Mouse (Mus musculus): ENCODE results near the gene Rhd.
"Not testable (repeated sequence)": the region's sequence is repeated elsewhere in the genome, so short reads cannot be mapped to it uniquely, and the experiment has no call there.

Rhd gene

DNA sequence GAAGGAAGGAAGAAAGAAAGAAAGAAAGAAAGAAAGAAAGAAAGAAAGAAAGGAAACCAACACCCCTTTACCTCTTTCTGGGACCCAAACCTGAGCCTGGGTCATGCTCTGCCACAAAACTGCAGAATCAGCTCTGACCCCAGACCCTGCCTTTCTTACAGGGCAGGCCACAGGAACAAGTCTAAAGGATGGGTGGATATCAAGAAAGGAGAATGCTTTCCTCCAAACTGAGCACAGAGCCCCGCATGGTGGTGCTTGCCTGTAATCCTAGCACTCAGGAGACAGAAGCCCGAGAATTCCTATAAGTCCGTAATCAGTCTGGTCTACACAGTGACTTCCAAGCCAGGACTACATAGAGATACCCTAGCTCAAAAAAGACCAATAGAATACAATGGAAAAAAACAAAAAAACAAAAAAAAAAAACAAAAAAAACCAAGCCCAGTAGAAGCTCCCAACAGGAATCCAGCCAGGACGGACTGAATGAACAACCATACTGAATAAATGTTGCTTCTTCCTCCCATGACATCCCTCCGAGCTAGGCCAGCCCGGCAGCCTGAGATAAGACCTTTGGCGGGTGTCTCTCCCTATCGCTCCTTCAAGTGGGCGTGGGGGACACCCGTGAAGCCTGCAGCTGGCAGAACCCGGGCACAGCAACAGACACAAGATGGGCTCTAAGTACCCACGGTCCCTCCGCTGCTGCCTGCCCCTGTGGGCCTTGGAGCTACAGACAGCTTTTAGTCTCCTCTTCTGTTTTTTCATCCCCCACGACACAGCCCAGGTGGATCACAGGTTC lies at the start of gene Rhd:
Gene Rhd, plus strand, starts transcription at position 600 of the 793 bp plus-strand sequence.
- DNase-seq (ENCODE audit: low spot score in 2 of 2), result no peak

DNA sequence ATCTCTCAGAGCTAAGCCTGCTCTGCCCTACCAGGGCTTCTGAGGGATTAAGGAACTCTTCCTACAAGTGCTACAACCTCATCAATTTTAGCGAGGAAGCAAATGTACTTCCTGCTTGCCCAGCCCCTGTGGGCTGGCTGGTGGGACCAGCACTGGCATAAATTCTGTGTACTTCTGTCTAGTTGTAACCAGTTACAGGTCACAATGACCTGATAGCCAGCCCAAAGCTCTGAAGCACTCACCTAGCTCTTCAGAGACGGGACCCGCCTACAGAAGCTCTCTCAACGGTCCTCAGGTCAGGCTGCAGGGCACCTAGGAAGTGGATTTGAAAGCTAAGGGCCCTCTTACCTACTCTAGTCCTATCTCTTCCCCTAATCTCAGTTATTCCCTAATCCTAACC lies 46.6 kb upstream of the Rhd start:
- no peak for DNase-seq (ENCODE audit: low spot score in 2 of 2)

DNA sequence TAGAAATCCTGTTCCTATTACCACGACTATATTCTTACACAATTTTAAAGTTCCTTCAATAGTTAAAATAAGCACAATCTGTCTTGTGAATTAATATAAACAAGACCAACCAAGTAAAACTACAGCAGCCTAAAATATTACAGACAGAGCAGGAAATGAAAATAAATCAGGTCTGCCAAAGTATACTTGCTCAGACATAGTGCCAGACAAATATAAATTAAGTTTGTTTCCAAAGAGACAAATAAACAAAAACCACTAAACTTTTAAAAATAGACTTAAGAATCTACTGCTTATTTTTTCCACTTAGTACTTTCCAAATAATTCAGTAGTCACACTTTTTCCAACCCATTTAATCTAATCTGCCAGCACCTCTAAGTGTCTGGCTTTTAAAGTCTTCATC lies 43.3 kb upstream of the Rhd start:
- DNase-seq (ENCODE audit: low spot score in 2 of 2), result no peak

DNA sequence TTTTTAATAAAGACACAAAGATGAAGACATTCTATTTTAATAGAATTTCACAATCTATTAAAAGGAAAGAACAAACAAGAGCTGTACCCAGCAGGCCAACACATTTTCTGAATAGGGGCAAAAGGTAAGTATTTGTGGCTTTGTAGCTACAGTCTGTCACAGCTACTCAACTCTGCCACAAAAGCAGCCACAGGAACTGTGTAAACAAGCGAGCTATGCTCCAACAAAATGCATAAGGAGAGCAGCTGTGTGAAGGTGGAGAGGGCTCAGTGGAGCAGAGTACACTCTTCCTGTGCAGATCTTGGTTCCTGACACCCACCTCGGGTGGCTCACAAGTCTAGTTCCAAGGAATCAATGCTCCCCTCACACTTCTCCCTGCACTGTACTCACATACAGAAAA lies 40.8 kb upstream of the Rhd start:
- no peak for DNase-seq (ENCODE audit: low spot score in 2 of 2)

DNA sequence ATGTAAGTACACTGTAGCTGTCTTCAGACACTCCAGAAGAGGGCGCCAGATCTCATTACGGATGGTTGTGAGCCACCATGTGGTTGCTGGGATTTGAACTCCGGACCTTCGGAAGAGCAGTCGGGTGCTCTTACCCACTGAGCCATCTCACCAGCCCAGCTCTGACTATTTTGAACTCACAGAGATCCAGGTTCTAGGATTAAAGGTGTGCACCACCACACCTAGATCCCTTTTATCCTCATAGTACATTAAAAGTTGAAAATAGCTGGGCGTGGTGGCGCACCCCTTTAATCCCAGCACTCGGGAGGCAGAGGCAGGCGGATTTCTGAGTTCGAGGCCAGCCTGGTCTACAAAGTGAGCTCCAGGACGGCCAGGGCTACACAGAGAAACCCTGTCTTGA lies 38.5 kb upstream of the Rhd start:
- not testable (repeated sequence) for DNase-seq (ENCODE audit: low spot score in 2 of 2)

DNA sequence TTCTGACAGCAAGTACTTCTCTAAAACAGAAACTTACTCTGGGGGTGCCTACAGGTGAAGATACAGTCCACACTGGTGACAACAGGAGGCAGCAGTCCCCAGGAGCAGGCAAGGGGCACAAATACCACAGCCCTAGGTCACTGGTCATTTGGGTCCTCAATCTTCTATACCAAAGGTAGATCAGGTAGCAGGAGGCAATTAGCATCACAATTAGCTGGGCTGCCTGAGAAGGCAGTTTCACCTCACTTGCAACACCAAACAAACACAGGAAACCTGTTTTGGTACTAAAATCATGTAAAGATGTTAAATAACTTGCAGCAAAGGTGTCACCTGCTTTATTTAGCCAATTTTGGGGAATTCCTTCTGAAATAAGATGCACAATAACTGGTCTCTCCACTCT lies 38.0 kb upstream of the Rhd start:
- no peak for DNase-seq (ENCODE audit: low spot score in 2 of 2)

DNA sequence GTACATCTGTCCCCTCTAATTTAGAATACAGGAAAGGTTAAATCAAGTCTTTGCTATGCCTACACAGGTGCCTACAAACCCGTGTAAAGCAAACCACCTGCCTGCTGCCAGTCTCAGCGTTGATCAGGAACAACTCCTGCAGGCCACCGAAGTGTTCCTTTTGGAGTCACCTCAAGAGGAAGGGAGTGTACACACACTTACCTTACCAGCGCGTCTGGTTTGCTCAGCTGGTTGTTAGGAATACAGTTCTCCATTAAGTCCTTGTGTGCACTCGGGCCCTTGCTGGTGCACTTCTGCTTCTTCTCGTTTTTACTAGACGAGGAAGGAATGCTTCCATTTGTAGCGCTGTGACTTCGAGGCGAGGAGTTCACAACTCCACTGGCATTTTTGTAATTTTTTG lies 36.5 kb upstream of the Rhd start:
- DNase-seq (ENCODE audit: low spot score in 2 of 2), result no peak

DNA sequence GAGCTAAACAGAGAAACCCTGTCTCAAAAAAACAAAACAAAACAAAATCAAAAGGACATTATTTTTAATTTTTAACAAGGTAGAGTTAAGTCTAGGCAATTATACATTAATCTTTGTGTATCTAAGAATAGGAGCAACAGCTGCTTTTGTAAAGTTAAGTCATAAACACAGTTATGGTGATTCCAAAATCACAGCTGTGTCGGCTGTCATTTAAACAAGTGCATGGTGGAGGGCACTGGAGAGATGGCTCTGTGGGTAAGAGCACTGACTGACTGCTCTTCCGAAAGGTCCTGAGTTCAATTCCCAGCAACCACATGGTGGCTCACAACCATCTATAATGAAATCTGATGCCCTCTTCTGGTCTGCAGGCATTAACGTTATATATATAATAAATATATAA lies 32.4 kb upstream of the Rhd start:
- no peak for DNase-seq (ENCODE audit: low spot score in 2 of 2)

DNA sequence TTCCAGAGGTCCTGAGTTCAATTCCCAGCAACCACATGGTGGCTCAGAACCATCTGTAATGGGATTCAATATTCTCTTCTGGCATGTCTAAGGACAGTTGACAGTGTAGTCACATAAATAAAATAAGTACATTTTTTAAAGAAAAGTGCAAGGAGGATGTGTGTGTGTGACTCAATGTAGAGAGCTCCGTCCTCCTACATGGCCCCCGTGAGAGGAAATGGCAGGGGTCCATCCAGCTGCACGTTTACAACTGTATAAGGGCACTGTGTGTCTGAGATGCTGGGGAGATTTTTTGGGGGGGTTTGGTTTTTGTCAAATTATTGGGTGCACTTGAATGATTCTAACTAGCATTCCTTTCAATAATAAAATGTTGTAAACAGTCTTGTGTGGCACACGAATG lies 28.9 kb upstream of the Rhd start:
- no peak for DNase-seq (ENCODE audit: low spot score in 2 of 2)

DNA sequence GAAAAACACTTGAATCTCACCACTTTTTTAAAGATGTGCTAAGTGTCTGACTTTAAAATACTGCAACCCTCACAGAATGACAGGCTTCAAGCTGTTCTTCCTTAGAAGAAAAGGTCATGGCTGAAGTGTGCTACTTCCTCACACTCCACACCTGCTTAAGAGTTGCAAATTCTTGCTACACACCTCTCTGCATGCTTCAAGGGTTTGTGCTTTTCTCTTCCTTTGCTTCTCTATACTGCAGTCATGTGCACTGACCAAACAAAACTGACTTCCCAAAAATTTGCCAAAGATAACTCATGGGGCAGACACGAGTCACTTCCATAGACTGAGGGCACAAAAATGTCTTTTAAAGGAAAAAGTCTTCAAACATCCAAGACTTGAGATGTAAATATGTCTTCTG lies 26.1 kb upstream of the Rhd start:
- DNase-seq (ENCODE audit: low spot score in 2 of 2), result no peak

DNA sequence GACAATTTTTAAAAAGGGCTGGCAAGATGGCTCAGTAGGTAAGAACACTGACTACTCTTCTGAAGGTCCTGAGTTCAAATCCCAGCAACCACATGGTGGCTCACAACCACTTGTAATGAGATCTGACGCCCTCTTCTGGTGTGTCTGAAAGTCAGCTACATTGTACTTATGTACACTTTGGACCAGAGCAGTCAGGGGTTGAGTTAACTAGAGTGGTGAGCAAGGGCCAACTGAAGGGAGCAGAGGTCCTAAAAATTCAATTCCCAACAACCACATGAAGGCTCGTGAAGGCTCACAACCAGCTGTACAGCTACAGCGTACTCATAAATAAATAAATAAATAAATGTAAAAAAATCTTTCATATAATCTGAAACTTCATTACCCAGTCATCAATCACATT lies 25.6 kb upstream of the Rhd start:
- not testable (repeated sequence) for DNase-seq (ENCODE audit: low spot score in 2 of 2)

DNA sequence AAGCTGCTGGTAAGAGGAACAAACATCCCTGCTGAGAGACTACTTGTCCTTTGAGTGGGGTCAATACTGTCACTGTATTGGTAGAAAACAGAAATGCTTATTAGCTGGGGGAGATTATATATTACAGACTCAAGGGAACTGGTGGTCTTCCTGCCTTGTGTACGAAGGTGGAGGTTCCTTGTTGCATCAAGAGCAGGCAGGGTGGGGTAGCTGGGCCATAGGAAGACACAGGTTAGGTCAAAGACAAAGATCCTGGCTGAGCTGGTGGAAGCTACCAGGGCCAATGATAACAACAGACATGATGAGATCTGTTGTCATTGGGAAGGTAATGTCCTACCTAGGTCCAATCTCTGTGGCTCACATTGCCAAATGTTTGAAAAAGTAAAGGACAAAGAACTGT lies 24.1 kb upstream of the Rhd start:
- no peak for DNase-seq (ENCODE audit: low spot score in 2 of 2)

DNA sequence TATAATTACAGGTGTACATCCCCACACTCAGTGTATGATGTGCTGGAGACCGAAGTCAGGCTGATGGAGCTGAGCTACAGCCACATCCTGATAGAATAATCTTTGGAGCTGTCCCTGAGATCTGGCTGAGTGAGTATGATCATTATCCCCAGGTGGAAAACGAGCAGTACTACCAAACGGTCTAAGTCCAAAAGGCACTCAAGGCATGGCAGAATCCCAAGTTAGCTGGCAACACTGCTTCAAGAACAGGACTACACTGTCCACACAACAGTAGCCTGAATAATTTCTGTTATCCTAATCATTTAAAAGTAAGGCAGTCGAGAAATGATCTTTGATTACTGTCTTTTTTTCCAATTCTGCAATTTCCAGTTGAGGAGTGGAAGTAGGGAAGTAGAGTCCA lies 20.8 kb upstream of the Rhd start:
- DNase-seq (ENCODE audit: low spot score in 2 of 2), result no peak

DNA sequence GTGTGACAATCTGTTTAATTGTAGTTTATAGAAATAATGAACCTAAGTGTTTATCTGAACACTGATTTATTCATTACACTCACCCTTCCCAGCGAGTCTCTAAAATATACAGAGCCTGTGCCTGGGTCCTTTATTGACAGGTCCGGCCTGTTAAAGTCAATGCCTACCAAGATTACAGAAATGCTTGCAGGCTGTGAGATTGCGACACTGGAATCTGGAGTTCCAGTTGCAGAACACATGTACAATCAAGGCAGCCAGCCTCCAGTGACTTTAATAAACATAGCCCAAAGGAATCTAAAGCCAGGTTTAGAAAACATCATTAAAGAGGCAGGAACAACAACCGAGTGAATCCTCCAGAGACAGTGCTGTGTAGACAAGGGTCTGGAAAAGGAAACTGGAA lies 16.7 kb upstream of the Rhd start:
- DNase-seq (ENCODE audit: low spot score in 2 of 2), result no peak

DNA sequence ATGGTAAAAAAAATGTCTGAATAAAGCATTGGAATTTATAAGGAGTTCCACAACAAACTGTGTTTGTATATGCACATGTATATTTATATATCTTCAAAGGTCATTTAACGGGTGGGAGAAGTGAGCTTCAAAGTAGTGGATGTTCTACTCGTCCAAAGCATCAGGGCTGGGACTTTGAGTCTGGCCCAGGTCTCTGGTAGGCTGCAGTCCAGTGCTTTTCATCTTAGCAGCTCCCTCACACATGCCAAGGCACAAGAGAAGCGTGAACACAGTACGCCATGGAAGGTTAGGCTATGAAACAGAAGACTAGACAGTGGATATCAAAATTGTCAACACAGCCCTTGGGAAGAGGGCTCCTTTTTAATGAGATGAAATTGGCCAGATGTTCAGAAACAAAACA lies 13.8 kb upstream of the Rhd start:
- no peak for DNase-seq (ENCODE audit: low spot score in 2 of 2)

DNA sequence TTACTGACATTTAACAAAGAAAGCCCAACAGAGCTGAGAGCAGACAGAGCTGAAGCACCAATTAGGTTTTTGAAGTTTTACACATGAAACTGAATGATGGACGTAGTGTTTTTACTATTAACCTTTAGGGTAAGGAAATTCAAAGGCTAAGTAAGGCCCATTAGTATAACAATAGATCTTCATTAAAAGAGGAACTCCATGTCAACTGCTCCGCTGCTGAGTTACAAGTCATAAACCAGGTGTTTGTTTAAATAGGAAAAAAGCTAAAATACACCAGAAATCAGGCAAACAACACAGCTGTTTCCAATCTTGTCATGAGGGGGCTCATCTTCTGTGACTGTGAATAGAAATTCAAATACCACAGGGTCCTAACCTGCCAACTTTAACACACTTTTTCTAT lies 13.1 kb upstream of the Rhd start:
- no peak for DNase-seq (ENCODE audit: low spot score in 2 of 2)

DNA sequence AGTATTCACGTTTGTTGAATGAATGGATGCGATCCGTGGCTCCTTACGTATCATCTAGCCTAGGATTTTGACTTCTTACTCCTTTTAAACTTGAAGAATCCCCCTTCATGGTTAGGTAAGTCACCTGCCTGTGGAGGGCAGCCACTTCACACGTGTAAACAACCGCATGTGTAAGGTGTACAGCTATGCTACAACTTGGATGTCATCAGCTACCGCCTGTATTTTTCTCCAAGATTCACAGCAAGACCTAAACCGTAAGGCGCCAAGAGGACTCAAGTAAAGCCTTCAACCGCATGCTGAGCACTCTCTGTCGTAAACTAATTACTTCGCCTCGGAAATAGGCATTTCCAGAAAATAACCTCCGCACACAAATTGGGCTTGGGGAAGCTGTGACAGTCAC lies 12.5 kb upstream of the Rhd start:
- DNase-seq (ENCODE audit: low spot score in 2 of 2), result no peak

DNA sequence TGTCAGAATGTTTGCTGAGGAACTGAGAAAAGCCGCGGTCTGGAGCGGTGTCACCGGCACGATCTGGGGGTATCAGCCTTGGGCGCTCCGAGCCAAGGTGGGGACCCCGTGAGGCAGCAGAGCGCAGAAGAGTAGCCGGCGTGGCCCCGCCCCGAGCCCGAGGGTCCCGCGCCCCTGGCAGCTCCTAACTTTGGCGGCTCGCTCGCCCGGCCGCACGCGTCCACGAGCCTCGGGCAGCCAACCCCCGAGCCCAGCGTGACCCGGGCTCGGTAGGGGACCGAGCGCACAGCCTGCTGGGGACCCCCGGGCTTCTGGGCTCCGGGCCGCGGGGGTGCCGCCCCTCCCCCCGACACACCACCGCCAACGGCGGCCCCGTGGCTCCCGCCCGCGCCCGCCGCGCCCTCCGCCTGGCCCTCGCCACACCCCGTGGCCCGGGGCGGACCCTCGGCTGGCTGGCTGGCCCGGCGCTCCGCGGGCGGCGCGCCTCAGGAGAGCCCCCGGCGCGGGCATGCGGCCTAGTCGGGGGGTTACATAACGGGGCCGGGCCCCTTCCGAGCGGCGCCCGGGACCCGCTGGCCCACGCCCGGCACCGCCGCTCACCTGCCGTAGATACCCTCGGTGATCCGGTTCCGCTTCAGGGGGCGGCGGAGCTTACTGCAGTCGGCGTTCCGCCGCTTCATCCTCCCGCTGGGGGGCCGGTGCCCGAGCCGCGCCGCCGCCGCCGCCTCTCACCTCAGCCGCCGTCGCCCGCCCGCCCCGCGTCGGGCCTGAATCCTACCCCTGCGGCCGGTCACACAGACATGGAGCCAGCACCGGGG lies 11.7 kb upstream of the Rhd start:
- peak; percentile 28 to 33 for DNase-seq (ENCODE audit: low spot score in 2 of 2)

DNA sequence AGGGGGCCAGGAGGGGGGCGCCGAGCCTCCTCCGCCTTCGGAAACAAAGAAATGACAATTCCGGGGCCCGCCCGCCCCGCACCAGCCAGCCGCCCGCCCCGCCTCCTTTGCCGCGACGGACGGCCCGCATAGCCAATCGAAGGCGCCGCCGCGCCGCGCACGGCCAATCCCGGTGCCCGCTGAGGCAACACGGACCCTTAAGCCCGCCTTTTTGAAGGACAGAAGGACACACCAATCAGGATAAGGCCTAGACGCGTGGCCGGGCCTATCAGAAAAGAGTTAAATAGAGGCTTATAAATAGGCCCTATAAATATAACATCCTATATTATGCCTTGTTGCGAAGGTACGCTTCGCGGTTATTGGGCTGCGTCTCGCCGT lies 11.1 kb upstream of the Rhd start, which contains the start of gene Maco1:
Gene Maco1, minus strand, starts transcription at position 87 of the 378 bp plus-strand sequence.
- DNase-seq (ENCODE audit: low spot score in 2 of 2), result peak; percentile 99

DNA sequence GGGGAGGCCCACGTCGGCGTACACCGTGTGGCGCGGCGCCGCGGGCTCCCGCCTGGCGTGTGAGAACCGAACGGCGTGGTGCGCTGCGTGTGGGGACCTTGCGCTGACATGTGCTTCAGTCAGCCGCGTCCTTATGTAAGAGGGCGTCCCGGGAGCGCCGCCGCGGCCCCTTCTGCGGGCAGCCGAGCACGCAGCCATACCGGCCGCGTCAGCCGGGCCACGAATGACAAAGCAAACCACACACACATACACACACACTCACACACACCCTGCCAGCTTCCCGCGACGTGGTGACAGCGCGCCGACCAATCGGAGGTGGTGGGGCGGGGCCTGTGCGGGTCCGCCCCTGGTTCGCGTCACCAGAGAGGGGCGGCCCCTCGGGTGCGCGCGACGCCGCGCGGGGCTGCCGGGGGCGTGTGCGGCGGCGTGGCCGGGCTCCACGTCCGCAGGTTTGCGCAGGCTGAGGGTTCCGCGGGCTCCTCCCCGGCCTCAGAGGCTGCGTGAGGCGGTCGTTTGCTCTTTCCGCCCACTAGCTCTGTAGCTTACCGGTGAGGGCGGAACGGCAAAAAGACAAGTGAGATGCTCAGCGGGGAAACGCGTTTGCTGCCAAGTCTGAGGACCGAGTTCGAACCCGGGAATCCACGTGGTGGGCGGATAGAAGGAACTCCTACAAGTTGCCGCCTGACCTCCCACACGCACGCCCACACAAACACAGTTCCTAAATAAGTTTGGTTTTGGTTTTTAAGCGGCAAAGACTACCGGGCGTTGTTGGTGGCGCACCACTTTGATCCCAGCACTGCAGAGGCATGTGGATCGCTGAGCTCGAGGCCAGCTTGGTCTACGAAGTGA lies 10.5 kb upstream of the Rhd start:
- DNase-seq (ENCODE audit: low spot score in 2 of 2), result peak; percentile 91

DNA sequence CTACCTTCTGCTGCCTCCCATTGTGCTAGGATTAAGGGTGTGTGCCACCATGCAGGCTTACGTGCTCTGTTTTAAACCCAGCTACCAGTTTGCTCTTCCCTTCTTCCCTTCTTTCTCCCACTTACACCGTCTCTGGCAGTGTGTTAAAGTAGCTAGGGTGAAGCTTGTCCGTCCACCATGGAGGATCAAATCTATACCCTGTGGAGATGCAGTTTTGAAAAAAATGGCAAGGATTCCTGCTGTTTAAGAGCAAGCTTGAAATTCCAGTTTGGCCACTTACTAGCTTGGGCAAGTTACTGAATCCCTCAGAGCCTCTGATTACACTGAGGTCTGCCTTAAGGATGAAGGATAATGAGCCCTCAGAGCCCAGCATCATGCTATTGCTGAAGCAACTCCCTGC lies 9.0 kb upstream of the Rhd start:
- DNase-seq (ENCODE audit: low spot score in 2 of 2), result peak in 1 of 2 experiments; percentile 29

DNA sequence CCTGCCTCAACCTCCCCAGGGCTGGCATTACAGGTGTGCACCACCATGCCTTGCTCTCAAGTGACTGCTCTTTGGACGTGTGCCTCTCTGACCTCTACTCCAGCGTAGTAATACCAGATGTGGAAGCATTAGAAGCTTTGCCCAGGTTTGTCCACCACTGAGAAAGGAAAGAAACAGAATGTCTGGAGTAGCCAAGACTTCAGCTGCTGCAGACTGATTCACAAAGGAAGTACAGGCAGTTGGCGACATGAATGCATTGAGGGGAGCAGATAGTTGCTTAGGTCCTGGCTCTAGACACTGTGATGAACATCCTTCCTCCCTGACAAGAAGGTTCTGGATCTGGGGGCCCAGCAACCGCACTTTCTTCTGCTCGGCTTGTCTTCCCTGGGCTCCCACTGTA lies 8.3 kb upstream of the Rhd start:
- no peak for DNase-seq (ENCODE audit: low spot score in 2 of 2)
